Mouse (Mus musculus): Measurements from ENCODE around the gene Gimap7. TPM values are rescaled to one million over a fixed set of nuclear protein-coding genes. Genes with fewer than 3 reads are reported as not detected.
A peak's percentile ranks its signal among the peaks of the same experiment; 100 is the strongest.
"Not testable (repeated sequence)": the region's sequence is repeated elsewhere in the genome, so short reads cannot be mapped to it uniquely, and the experiment has no call there.

The Gimap7 gene
- polyA plus RNA-seq, 1 experiment: 6.3 TPM

- no peak for TF ChIP-seq CTCF (IDR thresholded peaks at IDR 0.05; ENCODE audit: borderline replicate concordance, control insufficient read depth, extremely low read depth, insufficient read depth, low read length, poor library complexity)
- no peak overlapping the region for H3K4me3 ChIP-seq (ENCODE audit: control insufficient read depth, insufficient read depth, low read length)
- peak overlapping the region; percentile 50 for H3K27ac ChIP-seq (ENCODE audit: control insufficient read depth, insufficient read depth, low read length)
- H3K4me1 ChIP-seq (replicated peaks; ENCODE audit: control insufficient read depth, insufficient read depth, low read length): peaks cover 46% of the 10 kb centered on the region
- H3K36me3 ChIP-seq (ENCODE audit: control insufficient read depth, insufficient read depth, low read length): peaks cover 9% of the 10 kb centered on the region
- H3K27me3 ChIP-seq (ENCODE audit: control insufficient read depth, insufficient read depth, low read length): no peaks in the 10 kb centered on the region
- WGBS: 71% methylated on average over 4 of the region's 4 CpGs
- DNase-seq: no peak
Observed at GRCm38 (mm10) chr6:48682271-48682670, 36.1 kb upstream of the Gimap7 start.

GRCm38 (mm10) chr6:48683263-48683821, 35.1 kb upstream of the Gimap7 start:
- peaks cover 45% of the 10 kb centered on the region for H3K4me1 ChIP-seq (replicated peaks; ENCODE audit: control insufficient read depth, insufficient read depth, low read length)
- WGBS: 96% methylated on average over 4 of the region's 4 CpGs
- DNase-seq; H3K27me3 ChIP-seq (ENCODE audit: control insufficient read depth, insufficient read depth, low read length); H3K27ac ChIP-seq (ENCODE audit: control insufficient read depth, insufficient read depth, low read length); H3K4me3 ChIP-seq (ENCODE audit: control insufficient read depth, insufficient read depth, low read length); H3K36me3 ChIP-seq (ENCODE audit: control insufficient read depth, insufficient read depth, low read length): not testable (repeated sequence)

- Histone ChIP-seq H3K27ac (ENCODE audit: control insufficient read depth, insufficient read depth, low read length) (peak within 1 kb of the TSS; percentile 92), H3K36me3 (ENCODE audit: control insufficient read depth, insufficient read depth, low read length) (no peaks in the 10 kb centered on the region; the same call in 1 of the 2 replicates), H3K4me1 (replicated peaks; ENCODE audit: control insufficient read depth, insufficient read depth, low read length) (peaks cover 40% of the 10 kb centered on the region), H3K4me3 (ENCODE audit: control insufficient read depth, insufficient read depth, low read length) (peak within 1 kb of the TSS; percentile 41), H3K27me3 (ENCODE audit: control insufficient read depth, insufficient read depth, low read length) (no peaks in the 10 kb centered on the region)
- TF ChIP-seq CTCF (IDR thresholded peaks at IDR 0.05; ENCODE audit: borderline replicate concordance, control insufficient read depth, extremely low read depth, insufficient read depth, low read length, poor library complexity): no peak
- TF ChIP-seq POLR2A (IDR thresholded peaks at IDR 0.05; ENCODE audit: control insufficient read depth, extremely low read depth, insufficient read depth, low read length, poor library complexity): no peak
- DNase-seq: no peak
- 58% methylated on average over 5 of the region's 5 CpGs for WGBS
Observed at GRCm38 (mm10) chr6:48684319-48684718, 34.1 kb upstream of the Gimap7 start, which contains the start of gene Gimap4. Gene Gimap4 (plus strand): TSS chr6:48684549.

- peak overlapping the region; percentile 92 for H3K27ac ChIP-seq (ENCODE audit: control insufficient read depth, insufficient read depth, low read length)
- H3K36me3 ChIP-seq (ENCODE audit: control insufficient read depth, insufficient read depth, low read length): no peaks in the 10 kb centered on the region; the same call in 1 of the 2 replicates
- peaks cover 36% of the 10 kb centered on the region for H3K4me1 ChIP-seq (replicated peaks; ENCODE audit: control insufficient read depth, insufficient read depth, low read length)
- DNase-seq: no peak
- no peaks in the 10 kb centered on the region for H3K27me3 ChIP-seq (ENCODE audit: control insufficient read depth, insufficient read depth, low read length)
- H3K4me3 ChIP-seq (ENCODE audit: control insufficient read depth, insufficient read depth, low read length): peak overlapping the region; percentile 41
- no peak for TF ChIP-seq POLR2A (IDR thresholded peaks at IDR 0.05; ENCODE audit: control insufficient read depth, extremely low read depth, insufficient read depth, low read length, poor library complexity)
- no peak for TF ChIP-seq CTCF (IDR thresholded peaks at IDR 0.05; ENCODE audit: borderline replicate concordance, control insufficient read depth, extremely low read depth, insufficient read depth, low read length, poor library complexity)
- WGBS: 62% methylated on average over 4 of the region's 4 CpGs
Observed at GRCm38 (mm10) chr6:48684806-48685205, 33.6 kb upstream of the Gimap7 start.

- H3K4me3 ChIP-seq (ENCODE audit: control insufficient read depth, insufficient read depth, low read length): no peak overlapping the region
- no peaks in the 10 kb centered on the region for H3K27me3 ChIP-seq (ENCODE audit: control insufficient read depth, insufficient read depth, low read length)
- H3K36me3 ChIP-seq (ENCODE audit: control insufficient read depth, insufficient read depth, low read length): no peaks in the 10 kb centered on the region; the same call in 1 of the 2 replicates
- no peak for TF ChIP-seq CTCF (IDR thresholded peaks at IDR 0.05; ENCODE audit: borderline replicate concordance, control insufficient read depth, extremely low read depth, insufficient read depth, low read length, poor library complexity)
- no peak for TF ChIP-seq POLR2A (IDR thresholded peaks at IDR 0.05; ENCODE audit: control insufficient read depth, extremely low read depth, insufficient read depth, low read length, poor library complexity)
- no peak for DNase-seq
- H3K27ac ChIP-seq (ENCODE audit: control insufficient read depth, insufficient read depth, low read length): peak overlapping the region; percentile 92
- 8% methylated on average over 2 of the region's 2 CpGs for WGBS
- H3K4me1 ChIP-seq (replicated peaks; ENCODE audit: control insufficient read depth, insufficient read depth, low read length): peaks cover 32% of the 10 kb centered on the region
Observed at GRCm38 (mm10) chr6:48685251-48685650, 33.2 kb upstream of the Gimap7 start.

GRCm38 (mm10) chr6:48685694-48686665, 32.4 kb upstream of the Gimap7 start:
- Histone ChIP-seq H3K36me3 (ENCODE audit: control insufficient read depth, insufficient read depth, low read length) (no peaks in the 10 kb centered on the region; the same call in 1 of the 2 replicates), H3K4me1 (replicated peaks; ENCODE audit: control insufficient read depth, insufficient read depth, low read length) (peaks cover 30% of the 10 kb centered on the region), H3K4me3 (ENCODE audit: control insufficient read depth, insufficient read depth, low read length) (peak overlapping the region; percentile 42), H3K27me3 (ENCODE audit: control insufficient read depth, insufficient read depth, low read length) (no peaks in the 10 kb centered on the region), H3K27ac (ENCODE audit: control insufficient read depth, insufficient read depth, low read length) (peak overlapping the region; percentile 67)
- WGBS: 58% methylated on average over 7 of the region's 7 CpGs
- DNase-seq: no peak
- TF ChIP-seq CTCF (IDR thresholded peaks at IDR 0.05; ENCODE audit: borderline replicate concordance, control insufficient read depth, extremely low read depth, insufficient read depth, low read length, poor library complexity) (no peak), POLR2A (IDR thresholded peaks at IDR 0.05; ENCODE audit: control insufficient read depth, extremely low read depth, insufficient read depth, low read length, poor library complexity) (no peak)
